Mouse (Mus musculus): ENCODE results near the gene Tnip1. TPM values are rescaled to one million over a fixed set of nuclear protein-coding genes. Genes with fewer than 3 reads are reported as not detected.

The Tnip1 gene
- total and polyA plus RNA-seq, 3 experiments: 36.1 to 137 (median 67.8) TPM

- dilution Hi-C loops (cut with MboI; ENCODE audit: extremely low pct_ligation_motif_present, extremely low pct_unique_long_range_greater_than_20kb, low sequenced_read_pairs): no loop called here
- no peak overlapping the region for H3K4me2 ChIP-seq (ENCODE audit: insufficient read depth, low read depth, poor library complexity, severe bottlenecking)
- no peak for DNase-seq (ENCODE audit: extremely low read depth)
- TF ChIP-seq MEF2A (IDR thresholded peaks at IDR 0.05; ENCODE audit: borderline replicate concordance, low read depth, low read length) (no peak), JUN (IDR thresholded peaks at IDR 0.05; ENCODE audit: insufficient read depth, low read depth, low read length) (no peak), TCF12 (IDR thresholded peaks at IDR 0.05; ENCODE audit: low read depth, low read length) (no peak)
- H3K27me3 ChIP-seq (replicated peaks): no peaks in the 10 kb centered on the region
- in situ Hi-C loops (cut with MboI; ENCODE audit: low pct_ligation_motif_present, low pct_unique_long_range_greater_than_20kb, low sequenced_read_pairs): no loop called here
- H3K9ac ChIP-seq (ENCODE audit: insufficient read depth, low read depth): no peak overlapping the region
- H3K4me1 ChIP-seq (ENCODE audit: control insufficient read depth in 1 of 2, insufficient read depth in 2 of 2): 0 out of 4 replicates have a peak, but pooled peaks cover 0 to under 1% of the 10 kb centered on the region in 2 experiments
- no peak overlapping the region for H3K4me3 ChIP-seq (replicated peaks in 1 of 3; ENCODE audit: low read depth in 2 of 3, low read length in 2 of 3, poor library complexity in 1 of 3)
- H3K36me3 ChIP-seq (replicated peaks in 1 of 2; ENCODE audit: control insufficient read depth in 1 of 2, insufficient read depth in 1 of 2, low read length in 1 of 2): peaks cover 82 to 99% of the 10 kb centered on the region in 2 experiments
- no peaks in the 10 kb centered on the region for H3K9me3 ChIP-seq (replicated peaks; ENCODE audit: low read length)
- no peak overlapping the region for H3K27ac ChIP-seq (ENCODE audit: insufficient read depth, low read depth)
- H3K79me2 ChIP-seq (replicated peaks; ENCODE audit: control insufficient read depth, extremely low read depth, insufficient read depth, poor library complexity, severe bottlenecking): no peaks in the 10 kb centered on the region
Measured at GRCm38 (mm10) chr11:54911671-54912502, 50.8 kb downstream of the Tnip1 start.

GRCm38 (mm10) chr11:54911201-54911600 is 51.5 kb downstream of the Tnip1 start:
- no peaks in the 10 kb centered on the region for H3K4me1 ChIP-seq (ENCODE audit: control insufficient read depth in 1 of 2, insufficient read depth in 2 of 2)
- no peak overlapping the region for H3K4me2 ChIP-seq (ENCODE audit: insufficient read depth, low read depth, poor library complexity, severe bottlenecking)
- no peaks in the 10 kb centered on the region for H3K9me3 ChIP-seq (replicated peaks; ENCODE audit: low read length)
- TF ChIP-seq HCFC1 (IDR thresholded peaks at IDR 0.05; ENCODE audit: low read depth, low read length) (no peak), ZNF384 (IDR thresholded peaks at IDR 0.05; ENCODE audit: low read depth, low read length) (no peak), MXI1 (IDR thresholded peaks at IDR 0.05; ENCODE audit: low read depth, low read length) (no peak), USF1 (IDR thresholded peaks at IDR 0.05; ENCODE audit: low read depth, low read length) (no peak), MAX (IDR thresholded peaks at IDR 0.05; ENCODE audit: low read length) (no peak), MYC (IDR thresholded peaks at IDR 0.05; ENCODE audit: low read depth, low read length) (no peak), TBP (conservative IDR thresholded peaks at IDR 0.05; ENCODE audit: low read depth, low read length) (no peak), ETS1 (conservative IDR thresholded peaks at IDR 0.05; ENCODE audit: low read depth, low read length) (no peak)
- no peak overlapping the region for H3K27ac ChIP-seq (ENCODE audit: insufficient read depth, low read depth)
- H3K79me2 ChIP-seq (replicated peaks; ENCODE audit: control insufficient read depth, extremely low read depth, insufficient read depth, poor library complexity, severe bottlenecking): no peaks in the 10 kb centered on the region
- no peak for DNase-seq (ENCODE audit: extremely low read depth)
- in situ Hi-C loops (cut with MboI; ENCODE audit: low pct_ligation_motif_present, low pct_unique_long_range_greater_than_20kb, low sequenced_read_pairs): no loop called here
- no peak overlapping the region for H3K9ac ChIP-seq (ENCODE audit: insufficient read depth, low read depth)
- peaks cover 75 to 99% of the 10 kb centered on the region in 2 experiments for H3K36me3 ChIP-seq (replicated peaks in 1 of 2; ENCODE audit: control insufficient read depth in 1 of 2, insufficient read depth in 1 of 2, low read length in 1 of 2)
- dilution Hi-C loops (cut with MboI; ENCODE audit: extremely low pct_ligation_motif_present, extremely low pct_unique_long_range_greater_than_20kb, low sequenced_read_pairs): no loop called here
- H3K4me3 ChIP-seq (replicated peaks in 1 of 3; ENCODE audit: low read depth in 2 of 3, low read length in 2 of 3, poor library complexity in 1 of 3): no peak overlapping the region
- H3K27me3 ChIP-seq (replicated peaks): no peaks in the 10 kb centered on the region
